Mouse (Mus musculus) neural tube, embryonic 14.5 days (tissue): ENCODE data around the gene Sgcd. TPM values are rescaled to one million over a fixed set of nuclear protein-coding genes. Genes with fewer than 3 reads are reported as not detected.

Experiments used
- ATAC-seq: fragments of 200-750 bp; cut with Nextera tagmentation; 2 replicates; pipeline ENCODE4 v1.8.0; 2017; ENCODE audit warnings: low read depth, mild to moderate bottlenecking, moderate TSS enrichment, moderate library complexity
- H3K27ac ChIP-seq: fragments of 300-500 bp; sonication (generic); 2 replicates; pipeline ENCODE4 v1.5.1; 2014; ENCODE audit warnings: low read depth, mild to moderate bottlenecking, control low read depth, low read length, moderate library complexity, mixed read lengths
- H3K27me3 ChIP-seq: fragments of 300-500 bp; sonication (generic); 2 replicates; pipeline ENCODE4 v1.6.1; 2014; ENCODE audit warnings: low read length; ENCODE audit not compliant: control insufficient read depth, insufficient read depth
- H3K36me3 ChIP-seq: fragments of 300-500 bp; sonication (generic); 2 replicates; pipeline ENCODE4 v1.6.1; 2014; ENCODE audit warnings: low read length, mixed read lengths; ENCODE audit not compliant: control insufficient read depth, insufficient read depth
- H3K4me1 ChIP-seq: fragments of 300-500 bp; sonication (generic); 2 replicates; pipeline ENCODE4 v1.6.1; 2014; ENCODE audit warnings: low read length; ENCODE audit not compliant: control insufficient read depth, insufficient read depth
- H3K4me2 ChIP-seq: fragments of 300-500 bp; sonication (generic); 2 replicates; pipeline ENCODE4 v1.6.1; 2014; ENCODE audit warnings: mild to moderate bottlenecking, low read depth, low read length, control low read depth
- H3K4me3 ChIP-seq: fragments of 300-500 bp; sonication (generic); 2 replicates; pipeline ENCODE4 v1.5.1; 2014; ENCODE audit warnings: low read depth, low read length, control low read depth, mixed read lengths
- H3K9ac ChIP-seq: fragments of 300-500 bp; sonication (generic); replicated peaks from 2 replicates; pipeline ENCODE4 v1.6.1; 2014; ENCODE audit warnings: low read depth, mild to moderate bottlenecking, control low read depth, low read length, mixed read lengths
- H3K9me3 ChIP-seq: fragments of 300-500 bp; sonication (generic); 2 replicates; pipeline ENCODE4 v1.6.1; 2016; ENCODE audit warnings: low read length; ENCODE audit not compliant: control insufficient read depth
- WGBS: fragments of 180-500 bp; shearing (Covaris S2); extraction: QIAGEN DNeasy Blood & Tissue Kit; methylation state at CpG from one replicate; pipeline ENCODE4 v1.1.7; 2014; 5-methylcytosine and 5-hydroxymethylcytosine counted together
- polyA plus RNA-seq: library from polyadenylated mRNA; unstranded; fragments of >200 nt; fragmentation: Nextera tagmentation; extraction: Ambion mirVana; gene quantifications from 2 replicates; pipeline ENCODE4 v1.2.1, GENCODE M21; 2014

The Sgcd gene
- polyA plus RNA-seq, 1 experiment from 2014 or later = 9.0 TPM

DNA sequence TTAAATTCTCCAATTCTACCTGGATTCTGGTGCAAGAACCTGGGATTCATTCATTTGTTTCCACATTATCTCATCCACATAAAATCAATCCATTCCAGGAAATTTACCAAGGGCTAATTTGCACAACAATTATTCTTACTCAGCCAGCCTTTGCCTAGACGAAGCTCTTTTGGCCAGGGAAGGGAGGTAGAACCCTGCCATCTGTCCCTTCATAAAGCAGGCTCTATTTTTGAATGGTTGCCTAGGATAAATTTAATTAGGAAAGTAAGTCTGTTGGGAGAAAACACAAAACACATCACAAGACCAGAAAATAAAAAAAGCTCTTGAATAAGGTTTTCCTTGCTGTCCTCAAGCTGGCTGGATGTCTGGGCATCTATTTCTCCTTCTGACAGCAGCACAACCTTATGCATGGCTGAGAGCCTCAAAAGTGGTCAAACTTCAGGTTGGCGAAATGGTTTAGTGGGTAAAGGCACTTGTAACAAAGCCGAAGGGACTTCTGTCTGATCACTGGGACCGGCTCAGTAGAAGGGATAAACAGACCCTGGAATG lies 740.4 kb downstream of the Sgcd start:
- no peak for ATAC-seq
- 63% methylated on average over 4 of the region's 4 CpGs for WGBS

GRCm38 (mm10) chr11:47247703-47248344 lies 740.9 kb downstream of the Sgcd start:
- ATAC-seq = peak; percentile 44; the same call in 1 of the 2 replicates
- Histone ChIP-seq H3K4me1 (0 out of 2 replicates have a peak, but pooled peaks cover 3% of the 10 kb centered on the region), H3K27me3 (no peaks in the 10 kb centered on the region), H3K36me3 (no peaks in the 10 kb centered on the region), H3K9me3 (no peaks in the 10 kb centered on the region), H3K4me3 (no peak overlapping the region), H3K4me2 (no peak overlapping the region), H3K27ac (no peak overlapping the region), H3K9ac (no peak overlapping the region)
- WGBS = 64% methylated on average over 8 of the region's 8 CpGs

More for the DNA sequence above, 740.4 kb downstream of the Sgcd start:
- H3K4me1 ChIP-seq = 0 out of 2 replicates have a peak, but pooled peaks cover 3% of the 10 kb centered on the region
- no peaks in the 10 kb centered on the region for H3K9me3 ChIP-seq
- no peak overlapping the region for H3K27ac ChIP-seq
- H3K36me3 ChIP-seq = no peaks in the 10 kb centered on the region
- no peak overlapping the region for H3K9ac ChIP-seq
- H3K27me3 ChIP-seq = no peaks in the 10 kb centered on the region
- no peak overlapping the region for H3K4me3 ChIP-seq
- H3K4me2 ChIP-seq = no peak overlapping the region

DNA sequence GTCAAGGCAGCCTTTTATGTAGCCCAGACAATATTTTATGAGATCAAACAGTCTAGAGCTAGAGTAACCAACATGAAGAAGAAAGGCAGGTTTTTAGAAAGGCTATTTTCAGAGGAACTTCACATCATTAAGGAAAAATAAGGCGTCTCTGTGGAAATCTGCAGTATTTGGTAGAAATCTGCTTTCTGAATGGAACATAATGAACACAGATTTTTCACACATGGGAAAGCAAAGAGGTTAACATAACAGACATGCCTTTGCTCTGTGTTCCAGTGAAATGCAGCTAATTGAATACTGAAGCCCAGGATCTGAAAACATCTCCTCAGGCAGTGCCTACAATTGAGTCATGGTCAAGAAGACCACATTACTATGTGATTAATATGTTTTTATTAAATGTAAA lies 746.4 kb downstream of the Sgcd start:
- 67% methylated on average over 1 of the region's 1 CpGs for WGBS
- Histone ChIP-seq H3K4me2 (no peak overlapping the region), H3K4me3 (no peak overlapping the region), H3K27ac (no peak overlapping the region), H3K9me3 (no peaks in the 10 kb centered on the region), H3K36me3 (no peaks in the 10 kb centered on the region), H3K9ac (no peak overlapping the region), H3K27me3 (no peaks in the 10 kb centered on the region), H3K4me1 (no peaks in the 10 kb centered on the region)
- no peak for ATAC-seq

GRCm38 (mm10) chr11:47228222-47228621 lies 760.5 kb downstream of the Sgcd start:
- Histone ChIP-seq H3K9me3 (no peaks in the 10 kb centered on the region), H3K4me3 (no peak overlapping the region), H3K9ac (no peak overlapping the region), H3K27ac (no peak overlapping the region), H3K4me1 (no peaks in the 10 kb centered on the region), H3K36me3 (no peaks in the 10 kb centered on the region), H3K27me3 (no peaks in the 10 kb centered on the region), H3K4me2 (no peak overlapping the region)
- 50% methylated on average over 1 of the region's 1 CpGs for WGBS
- ATAC-seq = no peak

DNA sequence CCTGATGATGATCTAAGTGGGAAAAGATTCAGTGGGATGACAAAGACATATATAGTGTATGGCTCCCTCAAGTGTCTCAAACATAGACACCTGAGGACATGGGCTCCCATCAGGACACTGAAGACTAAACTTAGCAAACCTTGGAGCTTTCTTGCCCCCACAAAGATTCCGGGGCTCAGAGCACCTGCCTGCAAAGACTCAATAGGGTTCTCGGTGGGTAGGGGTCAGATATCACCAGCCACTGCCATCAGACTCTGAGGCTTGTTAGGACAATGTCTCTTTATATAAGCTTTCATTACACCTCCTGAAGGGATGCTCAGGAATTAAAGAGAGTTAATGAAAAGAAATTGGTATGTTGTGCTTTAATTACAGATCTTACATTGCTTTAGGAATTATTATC lies 764.6 kb downstream of the Sgcd start:
- H3K9me3 ChIP-seq = no peaks in the 10 kb centered on the region
- WGBS = 84% methylated on average over 2 of the region's 2 CpGs
- H3K4me3 ChIP-seq = no peak overlapping the region
- H3K4me2 ChIP-seq = no peak overlapping the region
- no peak overlapping the region for H3K9ac ChIP-seq
- no peak for ATAC-seq
- H3K27ac ChIP-seq = no peak overlapping the region
- H3K4me1 ChIP-seq = no peaks in the 10 kb centered on the region
- H3K36me3 ChIP-seq = no peaks in the 10 kb centered on the region
- H3K27me3 ChIP-seq = no peaks in the 10 kb centered on the region

- Histone ChIP-seq H3K4me3 (no peak overlapping the region), H3K4me1 (no peaks in the 10 kb centered on the region), H3K9ac (no peak overlapping the region), H3K36me3 (no peaks in the 10 kb centered on the region), H3K9me3 (no peaks in the 10 kb centered on the region), H3K4me2 (no peak overlapping the region), H3K27ac (no peak overlapping the region), H3K27me3 (no peaks in the 10 kb centered on the region)
- ATAC-seq = no peak
- WGBS = 82% methylated on average over 8 of the region's 8 CpGs
Measured at GRCm38 (mm10) chr11:47211531-47211930, 777.2 kb downstream of the Sgcd start.

DNA sequence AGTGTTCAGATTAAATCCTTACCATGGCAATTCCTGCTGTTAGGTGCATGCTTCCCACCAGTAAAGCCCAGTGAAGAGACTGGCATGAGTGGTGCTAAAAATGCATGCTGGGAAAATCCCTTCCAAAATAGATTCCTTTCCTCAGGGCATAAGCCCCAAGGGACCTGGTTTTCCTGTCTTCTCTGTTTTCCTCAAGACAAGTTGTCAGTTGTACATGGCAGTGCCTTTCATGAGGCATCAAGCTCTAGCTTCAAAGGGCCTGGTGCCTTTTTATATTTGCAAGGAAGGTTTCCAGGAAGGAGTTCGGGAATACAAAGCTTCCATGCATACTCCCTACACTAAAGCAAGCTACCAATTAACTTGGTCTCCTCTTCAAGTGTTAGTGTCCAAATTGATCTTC lies 782.3 kb downstream of the Sgcd start:
- Histone ChIP-seq H3K36me3 (no peaks in the 10 kb centered on the region), H3K4me3 (no peak overlapping the region), H3K4me2 (no peak overlapping the region), H3K27ac (no peak overlapping the region), H3K4me1 (no peaks in the 10 kb centered on the region), H3K9ac (no peak overlapping the region), H3K9me3 (no peaks in the 10 kb centered on the region), H3K27me3 (no peaks in the 10 kb centered on the region)
- WGBS = 77% methylated on average over 1 of the region's 1 CpGs
- ATAC-seq = no peak

GRCm38 (mm10) chr11:47199106-47199505 lies 789.7 kb downstream of the Sgcd start:
- Histone ChIP-seq H3K4me3 (no peak overlapping the region), H3K27ac (no peak overlapping the region), H3K9ac (no peak overlapping the region), H3K4me2 (no peak overlapping the region), H3K9me3 (no peaks in the 10 kb centered on the region), H3K27me3 (no peaks in the 10 kb centered on the region), H3K36me3 (no peaks in the 10 kb centered on the region), H3K4me1 (no peaks in the 10 kb centered on the region)
- no peak for ATAC-seq
- 89% methylated on average over 7 of the region's 7 CpGs for WGBS

- no peaks in the 10 kb centered on the region for H3K4me1 ChIP-seq
- no peak overlapping the region for H3K4me3 ChIP-seq
- 43% methylated on average over 2 of the region's 2 CpGs for WGBS
- H3K36me3 ChIP-seq = no peaks in the 10 kb centered on the region
- no peaks in the 10 kb centered on the region for H3K9me3 ChIP-seq
- H3K4me2 ChIP-seq = no peak overlapping the region
- no peak overlapping the region for H3K9ac ChIP-seq
- H3K27ac ChIP-seq = no peak overlapping the region
- no peaks in the 10 kb centered on the region for H3K27me3 ChIP-seq
- peak; percentile 68; the same call in 1 of the 2 replicates for ATAC-seq
Measured at GRCm38 (mm10) chr11:47188556-47188955, 800.2 kb downstream of the Sgcd start.
